Mouse (Mus musculus) neutrophil, adult 83 days (primary cell): ENCODE data around the gene Il16. TPM values are rescaled to one million over a fixed set of nuclear protein-coding genes. Genes with fewer than 3 reads are reported as not detected.

ENCODE experiments used
- total RNA-seq, 2 experiments: library from RNA; stranded (reverse); gene quantifications; one replicate each; pipeline ENCODE4 v1.2.4; 2023

Gene Il16
- total RNA-seq, result 100 to 1,000 TPM; 242 to 244 TPM

GRCm38 (mm10) chr7:83745413-83746106 is at the start of gene Il16:
Gene Il16 (minus strand): TSS chr7:83745726.

GRCm38 (mm10) chr7:83794705-83795104 is 49.2 kb upstream of the Il16 start, which contains the start of gene Cfap161:
Gene Cfap161 (minus strand): TSS chr7:83794880.

GRCm38 (mm10) chr7:83631828-83632681 is 113.5 kb downstream of the Il16 start, which contains the start of gene Stard5:
Gene Stard5 (plus strand): TSS chr7:83631959.

Other genes with a start within 250 kb of the Il16 start
- gene Tmc3, start 160.8 kb downstream of the Il16 start, total RNA-seq, result 1 to 10 TPM in 1 of 2 experiments, under 1 TPM in 1; 0.66 to 1.5 TPM
- gene Stard5, start 113.8 kb downstream of the Il16 start, total RNA-seq, result 10 to 100 TPM; 15.6 to 20.7 TPM
- gene Cfap161, start 49.2 kb upstream of the Il16 start, total RNA-seq, result 1 to 10 TPM in 1 of 2 experiments, under 1 TPM in 1; 0.37 to 1.0 TPM
- 10 to 100 TPM; 19.8 to 21.2 TPM for gene Tlnrd1, start 138.6 kb upstream of the Il16 start, total RNA-seq
- gene Mesd, start 138.7 kb upstream of the Il16 start, total RNA-seq, result 10 to 100 TPM; 19.6 to 32.9 TPM